Mouse (Mus musculus) regulatory T cell (primary cell): ENCODE results near the gene Btbd35f26.
"Not testable (repeated sequence)": the region's sequence is repeated elsewhere in the genome, so short reads cannot be mapped to it uniquely, and the experiment has no call there.

Experiments used
- in situ Hi-C: fragments of 300-600 bp; cut with MboI, MseI; formaldehyde crosslinking; loops from one replicate; pipeline ENCODE4 v1.15.1; 2025; ENCODE audit warnings: high pct_unique_total_duplicates

Gene Btbd35f26

GRCm38 (mm10) chrX:31336154-31336553, at the start of gene Btbd35f26:
TSS of gene Btbd35f26 (plus strand) at chrX:31336454.
- in situ Hi-C loops = loop anchor here (25.0 kb wide), 1 partner anchor 1401 kb away; the partner anchor contains the start of gene Btbd35f21

- in situ Hi-C loops = loop anchor here (25.0 kb wide), 1 partner anchor 1395 kb away; the partner anchor contains the start of gene Btbd35f21
These were observed 5.7 kb downstream of the Btbd35f26 start for GRCm38 (mm10) chrX:31341924-31342323.

GRCm38 (mm10) chrX:31383818-31384217, 47.6 kb downstream of the Btbd35f26 start, which contains the start of gene Btbd35f19:
TSS of gene Btbd35f19 (minus strand) at chrX:31383918.
- in situ Hi-C loops = not testable (repeated sequence)
